Mouse (Mus musculus) ovary, adult 2 months (tissue): Measurements from ENCODE around the gene BC025446. TPM values are rescaled to one million over a fixed set of nuclear protein-coding genes. Genes with fewer than 3 reads are reported as not detected.

Source experiments
- polyA plus RNA-seq: library from polyadenylated mRNA; depleted of rRNA; stranded (reverse); fragments of >200 nt; gene quantifications from 2 replicates; pipeline ENCODE4 v1.2.3, GENCODE M21; 2012; rRNA removed

BC025446 gene
- 0.10 and 0.21 TPM in 2 replicates for polyA plus RNA-seq

GRCm38 (mm10) chr15:75215778-75216691, at the start of gene BC025446:
Gene BC025446, plus strand, starts transcription at chr15:75216376.

GRCm38 (mm10) chr15:75268121-75268520, 51.9 kb downstream of the BC025446 start, which contains the start of gene Ly6f:
Gene Ly6f, plus strand, starts transcription at chr15:75268421.

Other genes starting within 250 kb of the BC025446 start
- gene Ly6i, start 232.9 kb upstream of the BC025446 start, polyA plus RNA-seq, result 0.12 and 0.35 TPM in 2 replicates
- gene Ly6a, start 218.3 kb upstream of the BC025446 start, polyA plus RNA-seq, result 40.1 and 61.5 TPM in 2 replicates
- 141 and 157 TPM in 2 replicates for gene Ly6c1, start 167.5 kb upstream of the BC025446 start, polyA plus RNA-seq
- 3.6 and 8.5 TPM in 2 replicates for gene Ly6c2, start 104.4 kb upstream of the BC025446 start, polyA plus RNA-seq
- 0.52 and 0.58 TPM in 2 replicates for gene Ly6g, start 61.1 kb upstream of the BC025446 start, polyA plus RNA-seq
- gene Ly6f, start 52.0 kb downstream of the BC025446 start, polyA plus RNA-seq, result 0.60 and 1.1 TPM in 2 replicates